Mouse (Mus musculus) erythroid progenitor cell, adult 5-6 weeks (primary cell): ENCODE measurements around the gene Gvin1. TPM values are rescaled to one million over a fixed set of nuclear protein-coding genes. Genes with fewer than 3 reads are reported as not detected.
"Not testable (repeated sequence)": the region's sequence is repeated elsewhere in the genome, so short reads cannot be mapped to it uniquely, and the experiment has no call there.

Source experiments
- ATAC-seq: replicated peaks from 2 replicates; pipeline ENCODE4 v1.8.0; 2016; ENCODE audit warnings: moderate number of reproducible peaks, mild to moderate bottlenecking, moderate TSS enrichment, inconsistent platforms; ENCODE audit not compliant: poor library complexity, low FRiP score, severe bottlenecking
- total RNA-seq, 2 experiments: library from RNA; stranded (forward) in 1 of 2; stranded (reverse) in 1 of 2; fragments of 150-400 nt in 1 of 2; fragments of 186-747, 209-891 nt in 1 of 2; gene quantifications; 2 replicates each; pipeline versions ENCODE4 v1.2.3 to v1.2.4; 2015 to 2017; ENCODE audit warnings: low replicate concordance in 2 of 2

Gene Gvin1
- total RNA-seq (2015; ENCODE audit: low replicate concordance): 0.84 and 15.5 TPM in 2 replicates
- total RNA-seq (2017; ENCODE audit: low replicate concordance): 10.0 and 21.6 TPM in 2 replicates

DNA sequence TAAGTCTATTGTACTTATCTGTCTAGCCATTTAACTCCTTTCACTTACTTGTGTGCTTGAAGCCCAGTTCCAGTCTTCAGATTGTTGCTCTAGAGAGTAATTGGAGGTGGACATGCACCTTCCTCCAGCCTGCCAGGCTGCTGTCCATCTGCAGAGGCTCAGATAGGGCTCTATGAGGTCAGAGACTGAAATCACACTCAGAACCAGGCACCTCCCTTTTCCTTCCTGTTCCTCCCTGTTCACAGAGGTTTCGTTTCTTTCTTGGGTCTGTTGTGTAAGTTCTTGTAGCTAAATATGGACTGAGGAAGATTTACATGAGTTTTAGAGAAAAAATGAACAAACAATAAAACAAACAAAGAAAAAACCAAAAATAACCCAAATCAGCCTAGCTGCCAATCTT lies at the start of gene Gvin1:
Gene Gvin1 (minus strand): TSS at position 150 of the 400 bp plus-strand sequence.
- not testable (repeated sequence) for ATAC-seq

DNA sequence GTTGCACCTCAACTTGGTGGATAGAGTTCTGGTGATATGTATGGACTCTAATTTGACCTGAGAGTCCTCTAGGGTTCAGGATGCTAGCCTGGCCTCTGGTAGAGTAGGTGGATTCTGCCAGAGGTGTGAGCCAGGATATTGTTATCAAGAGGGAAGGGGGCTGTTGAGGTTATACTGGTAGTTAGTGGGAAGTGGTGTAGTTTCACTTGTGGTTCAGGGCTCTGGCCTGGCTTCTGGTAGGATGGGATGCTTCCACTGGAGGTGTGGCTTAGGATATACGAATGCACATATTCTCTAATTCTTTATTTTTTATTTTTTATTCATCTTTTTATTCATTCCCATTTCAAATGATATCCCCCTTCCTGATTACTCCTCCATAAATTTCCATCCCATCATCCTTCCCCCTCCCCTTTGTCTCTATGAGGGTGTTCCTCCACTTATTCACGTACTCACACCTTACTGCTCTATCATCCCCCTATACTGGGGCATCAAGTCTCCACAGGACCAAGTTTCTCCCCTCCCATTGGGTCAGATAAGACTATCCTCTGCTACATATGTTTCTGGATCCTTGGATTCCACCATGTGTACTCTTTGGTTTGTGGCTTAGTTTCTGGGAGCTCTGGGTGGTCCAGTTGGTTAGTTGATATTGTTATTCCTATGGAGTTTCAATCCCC lies 36.9 kb upstream of the Gvin1 start:
- ATAC-seq: no peak

DNA sequence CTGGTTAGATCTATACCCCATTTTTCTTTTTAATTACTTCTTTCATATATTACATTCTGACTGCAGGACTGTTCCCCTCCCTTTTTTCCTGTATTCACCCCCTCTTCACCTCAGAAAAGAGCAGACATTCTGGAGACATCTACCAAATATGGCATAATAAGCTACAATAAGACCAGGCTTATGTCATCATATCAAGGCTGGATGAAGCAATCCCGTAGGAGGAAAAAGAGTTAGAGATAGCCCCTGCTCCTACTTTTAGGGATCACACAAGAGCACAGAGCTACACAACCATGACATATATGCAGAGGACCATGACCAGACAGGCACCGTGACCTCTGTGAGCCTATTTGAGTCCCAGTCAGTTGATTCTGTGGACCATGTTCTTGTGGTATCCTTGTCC lies 33.8 kb upstream of the Gvin1 start:
- no peak for ATAC-seq

DNA sequence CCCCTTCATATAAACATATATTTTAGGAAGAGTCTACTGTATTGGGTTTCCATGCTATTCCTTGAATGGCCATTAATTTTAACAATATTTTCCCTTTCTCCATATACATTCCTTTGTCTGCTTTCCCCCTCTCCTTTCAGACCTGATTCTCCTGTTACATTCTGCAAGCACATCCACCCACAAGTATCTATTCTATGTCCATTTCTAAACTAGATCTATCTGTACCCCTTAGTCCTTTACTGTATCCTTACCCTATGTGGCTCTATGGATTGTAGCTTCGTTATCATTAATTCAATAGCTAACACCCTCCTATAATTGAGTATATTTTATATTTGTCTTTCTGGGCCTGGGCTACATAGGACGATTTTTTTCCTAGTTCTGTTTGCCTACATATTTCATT lies 33.1 kb upstream of the Gvin1 start:
- no peak for ATAC-seq

DNA sequence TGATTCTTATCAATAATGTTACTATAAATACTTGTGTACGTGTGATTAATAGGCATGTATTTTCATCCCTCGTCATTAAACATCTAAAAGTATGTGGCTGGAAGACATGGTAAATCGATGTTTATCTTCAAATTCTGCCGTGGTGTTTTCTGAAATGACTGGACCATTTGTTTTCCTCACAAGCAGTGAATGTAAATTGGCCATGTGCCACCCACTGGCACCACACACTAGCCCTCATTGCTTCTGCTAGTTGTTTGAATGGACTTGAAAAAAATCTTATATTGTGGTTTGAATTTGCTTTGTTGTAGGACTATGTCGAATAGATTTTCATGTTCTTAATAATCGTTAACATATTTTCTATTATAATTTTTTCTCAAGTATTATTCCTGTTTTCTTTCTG lies 30.5 kb upstream of the Gvin1 start:
- no peak for ATAC-seq

DNA sequence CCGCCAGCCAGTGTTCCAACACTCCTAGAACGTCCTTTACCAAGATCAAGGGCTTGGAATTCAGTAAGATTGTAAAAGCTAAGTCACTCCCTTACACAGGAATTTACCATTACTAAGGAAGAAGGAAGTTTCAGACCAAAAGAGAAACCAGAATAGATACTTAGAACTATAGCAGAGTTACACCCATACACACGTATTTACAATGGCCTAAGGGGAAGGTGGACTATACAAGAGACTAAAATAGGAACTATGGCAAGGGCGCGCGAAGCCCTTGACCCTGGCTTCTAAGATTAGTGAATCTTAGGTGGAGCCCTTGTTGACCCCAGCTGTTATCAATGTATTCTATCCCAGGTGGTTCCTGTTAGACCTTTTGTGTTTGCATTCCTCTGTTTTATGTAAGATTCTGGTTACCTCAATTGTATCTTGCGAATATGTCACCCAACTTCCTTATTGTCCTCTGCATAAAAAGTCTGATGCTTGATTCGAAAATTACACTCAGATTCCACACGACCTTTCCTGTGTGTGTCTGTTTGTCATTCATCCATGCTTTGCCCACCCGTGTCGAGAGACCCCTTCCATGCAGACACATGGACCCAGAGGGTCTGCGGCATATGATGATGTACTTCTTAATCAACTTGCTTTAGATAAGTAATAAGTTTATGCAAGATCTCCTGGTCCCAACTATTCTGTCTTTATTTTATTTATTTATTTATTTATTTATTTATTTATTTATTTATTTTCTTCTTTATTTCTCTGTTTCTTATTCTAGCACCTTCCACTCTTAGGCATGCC lies 25.6 kb upstream of the Gvin1 start:
- ATAC-seq: not testable (repeated sequence)

DNA sequence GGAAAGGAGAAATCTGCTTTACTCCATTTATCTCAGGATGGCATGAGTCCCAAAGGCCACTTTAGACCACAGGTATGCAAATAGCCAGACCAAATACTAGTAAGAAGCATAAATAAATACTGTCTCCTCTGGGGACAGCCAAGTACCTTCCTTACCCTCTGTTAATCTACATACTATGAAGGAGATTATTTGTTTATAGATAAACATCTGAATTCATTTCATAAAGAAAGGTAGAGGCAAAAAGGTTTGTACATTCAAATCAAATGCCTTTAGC lies 22.0 kb upstream of the Gvin1 start:
- no peak for ATAC-seq

DNA sequence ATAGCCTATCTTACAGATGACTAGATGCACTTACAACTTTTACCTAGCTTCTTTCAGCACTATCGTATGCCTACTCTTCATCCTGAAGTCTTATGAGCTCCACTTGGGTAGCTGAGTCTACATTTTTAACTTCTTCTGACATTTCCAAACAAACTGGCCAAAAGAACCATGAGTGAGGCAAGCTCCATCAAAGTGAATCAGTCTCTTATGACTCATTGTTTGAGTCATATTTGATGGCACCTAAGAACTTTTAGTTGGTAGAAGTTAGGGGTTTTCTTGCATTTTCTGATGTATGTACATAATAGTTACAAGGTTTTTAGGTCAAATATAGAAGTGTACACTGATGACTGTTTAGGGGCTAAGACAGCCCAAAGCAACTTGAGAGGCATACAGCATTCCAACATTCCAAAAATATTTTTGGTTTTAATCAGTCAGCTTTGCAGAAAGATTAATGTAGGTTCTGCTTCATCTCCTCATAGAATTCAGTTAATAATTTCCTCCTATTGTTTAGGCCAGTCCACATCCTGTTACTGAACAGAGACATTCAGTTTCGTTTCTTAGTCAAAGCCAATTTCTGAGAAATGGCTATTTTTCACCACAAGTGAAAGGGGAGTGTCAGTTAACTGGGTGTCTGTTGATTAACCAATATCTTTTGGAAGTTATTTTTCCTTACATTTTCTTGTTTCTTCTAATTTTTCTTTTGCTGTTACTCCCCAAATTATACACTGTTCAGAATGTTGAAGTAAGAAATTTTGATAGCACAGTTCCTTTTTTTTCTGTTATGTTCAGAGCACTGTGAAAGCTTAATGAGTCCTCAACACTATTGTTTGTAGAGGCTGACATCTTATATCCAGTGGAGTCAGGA lies 21.4 kb upstream of the Gvin1 start:
- ATAC-seq: no peak

DNA sequence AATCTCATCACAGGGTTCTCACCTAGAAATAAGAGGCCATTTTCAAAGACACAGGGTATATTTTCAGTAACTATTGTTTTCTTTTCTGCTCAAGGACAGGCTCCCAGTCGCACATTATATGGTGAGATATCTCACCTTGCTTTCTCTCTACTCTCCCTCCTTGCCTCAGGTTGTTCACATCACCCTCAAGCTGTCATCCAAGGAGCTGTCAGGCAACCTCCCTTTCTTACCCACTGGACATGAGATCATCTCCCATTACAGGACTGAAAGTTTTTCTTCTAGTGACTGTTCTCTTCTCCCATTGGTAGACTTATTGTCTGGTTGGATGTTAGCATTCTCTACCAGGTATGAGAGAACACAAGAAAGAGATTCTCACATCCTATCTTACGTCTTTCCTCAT lies 20.5 kb upstream of the Gvin1 start:
- no peak for ATAC-seq

DNA sequence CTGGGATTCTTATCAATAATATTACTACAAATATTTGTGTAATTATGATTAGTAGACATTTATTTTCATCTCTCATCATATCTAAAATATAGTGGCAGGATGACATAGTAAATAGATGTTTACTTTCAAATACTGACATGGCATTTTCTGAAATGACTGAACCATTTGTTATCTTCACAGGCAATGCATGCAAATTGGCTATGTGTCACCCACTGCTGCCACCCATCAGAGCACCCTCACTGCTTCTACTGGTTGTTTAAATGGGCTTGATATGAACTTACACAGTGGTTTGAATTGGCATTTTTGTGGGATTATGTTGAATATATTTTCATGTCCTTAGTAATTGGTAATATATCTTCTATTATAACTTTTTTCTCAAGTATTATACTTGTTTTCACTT lies 784 bp upstream of the Gvin1 start:
- ATAC-seq: peak; percentile 42; the same call in 1 of the 2 replicates

DNA sequence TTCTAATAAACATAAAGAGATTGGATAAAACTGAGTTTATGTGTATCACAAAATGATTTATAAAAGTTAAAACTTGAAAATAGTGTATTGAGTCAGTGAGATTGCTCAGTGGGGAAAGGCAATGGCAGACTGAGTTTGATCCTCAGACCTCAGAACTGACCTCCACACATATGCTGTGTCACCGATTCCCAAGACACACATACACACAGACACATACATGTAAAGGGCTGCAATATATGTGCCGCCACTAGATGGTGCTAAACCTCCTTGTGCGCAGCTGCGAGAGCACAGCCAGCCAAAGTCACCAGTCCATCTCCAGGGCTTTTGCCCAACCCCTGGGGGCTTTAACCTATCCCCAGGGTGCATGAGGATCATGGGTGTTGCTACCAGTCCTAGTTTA lies 1.4 kb downstream of the Gvin1 start:
- ATAC-seq: peak; percentile 86

DNA sequence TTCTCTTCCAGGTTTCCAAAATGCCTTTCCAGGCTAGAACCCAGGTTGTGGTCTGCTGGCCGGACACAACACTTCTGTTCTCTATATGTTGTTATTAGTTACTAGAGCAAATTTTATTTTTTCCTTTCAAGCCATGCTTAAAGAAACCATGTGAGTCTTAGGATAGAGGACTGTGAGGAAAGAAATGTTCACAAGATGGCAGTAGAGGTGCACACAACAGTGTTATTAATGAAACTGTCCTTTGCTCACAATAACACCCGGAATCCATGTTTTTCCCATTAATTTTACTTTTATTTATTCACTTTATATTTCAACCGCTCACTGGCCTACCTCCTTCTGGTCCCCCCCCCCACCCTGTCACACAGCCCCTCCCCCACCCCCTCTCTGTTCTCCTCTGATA lies 8.5 kb downstream of the Gvin1 start:
- peak; percentile 67 for ATAC-seq

DNA sequence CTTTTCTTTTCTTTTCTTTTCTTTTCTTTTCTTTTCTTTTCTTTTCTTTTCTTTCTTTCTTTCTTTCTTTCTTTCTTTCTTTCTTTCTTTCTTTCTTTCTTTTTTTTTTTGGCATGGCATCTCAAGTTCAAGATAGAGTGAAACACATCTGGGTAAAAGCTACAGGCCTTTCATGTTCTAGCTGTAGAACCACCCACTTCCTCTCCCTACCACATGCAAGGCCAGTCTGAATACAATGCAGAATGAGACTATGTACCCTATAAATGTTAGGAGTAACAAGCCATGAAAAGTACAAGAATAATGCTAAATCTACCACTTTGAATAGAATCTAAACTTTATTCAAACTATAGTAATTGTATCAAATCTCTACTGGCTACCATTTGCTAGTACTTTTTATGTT lies 38.1 kb downstream of the Gvin1 start:
- not testable (repeated sequence) for ATAC-seq

DNA sequence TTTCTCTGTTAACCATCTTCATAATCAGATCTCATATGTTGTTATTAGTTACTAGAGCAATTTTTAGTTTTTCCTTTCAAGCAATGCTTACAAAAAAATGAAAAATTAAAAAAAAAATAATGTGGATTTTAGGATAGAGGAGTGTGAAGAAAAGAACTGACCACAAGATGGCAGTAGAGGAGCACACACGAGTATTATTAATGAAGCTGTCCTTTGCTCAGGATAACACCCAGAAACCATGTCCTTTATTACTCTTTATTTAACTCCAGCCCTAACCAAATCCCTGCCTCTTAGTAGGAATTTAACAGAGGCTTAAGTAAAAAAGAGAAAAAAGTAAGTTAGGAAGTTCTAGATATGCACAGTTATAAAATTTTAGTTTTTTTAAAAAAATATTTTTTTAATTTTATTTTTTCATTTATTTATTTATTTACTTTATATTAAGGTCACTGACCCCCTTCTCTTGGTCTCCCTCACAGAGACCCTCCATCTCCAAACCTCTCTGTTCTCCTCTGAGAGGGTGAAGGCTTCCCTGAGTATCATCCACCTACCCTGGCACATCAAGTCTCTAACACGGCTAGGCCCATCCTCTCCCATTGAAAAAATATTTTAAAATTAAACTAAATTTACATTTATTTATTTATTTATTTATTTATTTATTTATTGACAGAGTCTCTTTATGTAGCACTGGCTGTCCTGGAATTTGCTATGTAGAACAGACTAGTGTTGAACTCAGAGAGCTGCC lies 69.9 kb downstream of the Gvin1 start:
- not testable (repeated sequence) for ATAC-seq

DNA sequence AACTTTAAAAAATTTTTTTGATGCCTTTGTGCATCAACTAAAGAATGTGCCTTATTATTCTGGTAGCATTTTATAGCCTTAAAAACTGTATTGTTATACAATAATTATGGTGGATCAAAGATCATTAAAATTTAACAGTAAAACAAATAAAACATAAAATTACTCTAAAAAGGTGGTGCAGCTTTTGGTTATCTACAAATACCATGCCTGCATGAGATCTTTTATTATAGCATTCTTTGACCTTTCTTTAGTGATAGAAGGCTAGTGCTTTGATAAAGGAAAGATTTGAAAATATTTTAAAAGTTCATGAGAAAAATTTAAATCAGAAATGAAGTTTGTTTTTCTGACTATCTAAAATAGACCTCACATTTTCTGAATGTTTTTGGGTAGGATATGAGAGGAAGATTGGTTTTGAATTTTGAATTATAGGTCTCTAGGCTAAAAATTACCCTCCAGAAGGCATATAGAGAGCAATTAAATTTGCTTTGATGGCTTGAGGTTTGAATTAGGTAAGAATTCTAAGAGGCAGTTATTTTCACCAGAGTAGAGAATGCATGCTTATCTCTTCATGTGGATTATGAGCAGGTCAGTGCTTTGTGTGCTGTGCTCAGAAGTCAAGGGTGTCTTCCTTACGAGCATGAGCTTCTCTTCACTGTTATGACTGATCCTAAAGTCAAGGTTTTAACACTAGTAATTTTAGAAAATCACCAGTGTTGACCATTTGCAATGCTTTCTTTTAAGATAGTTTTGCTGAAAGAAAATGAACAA lies 73.8 kb downstream of the Gvin1 start:
- ATAC-seq: not testable (repeated sequence)

DNA sequence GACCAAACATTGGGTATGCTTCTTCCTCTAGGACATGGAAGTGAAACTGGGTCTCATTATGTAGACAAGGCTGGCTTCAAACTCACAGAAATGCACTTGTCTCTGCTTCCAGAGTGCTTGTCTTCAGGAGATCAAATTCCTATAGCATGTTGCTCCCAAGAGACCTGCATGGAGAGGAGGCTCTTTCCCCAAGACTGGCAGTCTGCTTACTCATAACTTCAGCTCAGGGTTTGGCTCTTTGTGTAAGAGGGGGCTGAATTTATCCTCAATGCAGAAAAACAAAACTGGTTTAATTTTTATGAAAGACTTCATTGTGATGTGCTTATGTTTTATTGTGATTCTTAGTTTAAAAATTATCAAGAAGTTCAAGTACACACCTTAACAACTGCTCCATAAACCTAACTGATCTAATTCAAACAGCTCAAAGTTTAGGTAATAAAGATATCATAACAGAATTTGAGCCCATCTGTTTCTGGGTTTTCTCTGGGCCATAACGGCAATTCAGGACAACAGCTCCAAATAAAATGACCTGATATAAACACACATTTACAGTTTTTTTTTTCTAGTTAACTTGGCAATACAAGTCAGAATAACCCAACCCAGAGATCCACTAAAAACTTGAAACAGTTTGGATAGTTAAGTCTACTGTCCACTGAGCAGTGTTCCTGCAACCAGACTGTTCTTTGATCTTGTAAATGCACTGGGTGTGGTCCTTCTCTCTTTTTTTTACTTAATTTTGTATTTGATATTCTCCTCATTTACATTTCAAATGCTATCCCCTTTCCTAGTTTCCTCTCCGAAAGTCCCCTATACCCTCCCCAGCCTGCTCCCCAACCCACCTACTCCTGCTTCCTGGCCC lies 97.8 kb downstream of the Gvin1 start:
- ATAC-seq: not testable (repeated sequence)
